Mouse (Mus musculus) stomach, postnatal 0 days (tissue): Measurements from ENCODE around the gene Ddi2. TPM values are rescaled to one million over a fixed set of nuclear protein-coding genes. Genes with fewer than 3 reads are reported as not detected.
"Not testable (repeated sequence)": the region's sequence is repeated elsewhere in the genome, so short reads cannot be mapped to it uniquely, and the experiment has no call there.

Experiments used
- ATAC-seq: fragments of 200-750 bp; cut with Nextera tagmentation; 2 replicates; pipeline ENCODE4 v1.8.0; 2017; ENCODE audit not compliant: low FRiP score, low TSS enrichment
- DNase-seq: peaks from one replicate; pipeline ENCODE4 v3.0.0-alpha.2; 2016; ENCODE audit warnings: low spot score
- H3K27ac ChIP-seq: fragments of 300-500 bp; sonication (generic); replicated peaks from 2 replicates; pipeline ENCODE4 v1.5.1; 2014; ENCODE audit warnings: mild to moderate bottlenecking, control low read depth
- H3K27me3 ChIP-seq: fragments of 300-500 bp; sonication (generic); 2 replicates; pipeline ENCODE4 v1.6.1; 2014; ENCODE audit warnings: low read length; ENCODE audit not compliant: control insufficient read depth, insufficient read depth
- H3K36me3 ChIP-seq: fragments of 300-500 bp; sonication (generic); 2 replicates; pipeline ENCODE4 v1.6.1; 2014; ENCODE audit warnings: low read length, mixed read lengths; ENCODE audit not compliant: control insufficient read depth, insufficient read depth
- H3K4me1 ChIP-seq: fragments of 300-500 bp; sonication (generic); replicated peaks from 2 replicates; pipeline ENCODE4 v1.6.1; 2014; ENCODE audit warnings: antibody characterized with exemption; ENCODE audit not compliant: control insufficient read depth, insufficient read depth
- H3K4me2 ChIP-seq: fragments of 300-500 bp; sonication (generic); replicated peaks from 2 replicates; pipeline ENCODE4 v1.6.1; 2014; ENCODE audit warnings: low read depth, mild to moderate bottlenecking, control low read depth, moderate library complexity
- H3K4me3 ChIP-seq: fragments of 300-500 bp; sonication (generic); 2 replicates; pipeline ENCODE4 v1.5.1; 2014; ENCODE audit warnings: low read depth, low read length, control low read depth
- H3K9ac ChIP-seq: fragments of 300-500 bp; sonication (generic); 2 replicates; pipeline ENCODE4 v1.6.1; 2014; ENCODE audit warnings: mild to moderate bottlenecking, low read length, control low read depth, mixed read lengths
- H3K9me3 ChIP-seq: fragments of 300-500 bp; sonication (generic); 2 replicates; pipeline ENCODE4 v1.6.1; 2016; ENCODE audit warnings: low read length; ENCODE audit not compliant: control insufficient read depth
- CTCF ChIP-seq: IDR thresholded peaks from 2 replicates; pipeline ENCODE4 v1.5.1; 2016; ENCODE audit warnings: antibody characterized with exemption, low read depth, mild to moderate bottlenecking, moderate library complexity
- EP300 ChIP-seq: optimal IDR thresholded peaks from 2 replicates; pipeline ENCODE3; 2016; ENCODE audit warnings: antibody characterized with exemption
- WGBS: fragments of 180-500 bp; shearing (Covaris S2); extraction: QIAGEN DNeasy Blood & Tissue Kit; methylation state at CpG from one replicate; pipeline ENCODE4 v1.1.7; 2014; 5-methylcytosine and 5-hydroxymethylcytosine counted together
- polyA plus RNA-seq: library from polyadenylated mRNA; unstranded; fragments of >200 nt; fragmentation: Nextera tagmentation; extraction: Ambion mirVana; gene quantifications from 2 replicates; pipeline ENCODE4 v1.2.1, GENCODE M21; 2015

The Ddi2 gene
- 14.4 TPM in 2 replicates for polyA plus RNA-seq

DNA sequence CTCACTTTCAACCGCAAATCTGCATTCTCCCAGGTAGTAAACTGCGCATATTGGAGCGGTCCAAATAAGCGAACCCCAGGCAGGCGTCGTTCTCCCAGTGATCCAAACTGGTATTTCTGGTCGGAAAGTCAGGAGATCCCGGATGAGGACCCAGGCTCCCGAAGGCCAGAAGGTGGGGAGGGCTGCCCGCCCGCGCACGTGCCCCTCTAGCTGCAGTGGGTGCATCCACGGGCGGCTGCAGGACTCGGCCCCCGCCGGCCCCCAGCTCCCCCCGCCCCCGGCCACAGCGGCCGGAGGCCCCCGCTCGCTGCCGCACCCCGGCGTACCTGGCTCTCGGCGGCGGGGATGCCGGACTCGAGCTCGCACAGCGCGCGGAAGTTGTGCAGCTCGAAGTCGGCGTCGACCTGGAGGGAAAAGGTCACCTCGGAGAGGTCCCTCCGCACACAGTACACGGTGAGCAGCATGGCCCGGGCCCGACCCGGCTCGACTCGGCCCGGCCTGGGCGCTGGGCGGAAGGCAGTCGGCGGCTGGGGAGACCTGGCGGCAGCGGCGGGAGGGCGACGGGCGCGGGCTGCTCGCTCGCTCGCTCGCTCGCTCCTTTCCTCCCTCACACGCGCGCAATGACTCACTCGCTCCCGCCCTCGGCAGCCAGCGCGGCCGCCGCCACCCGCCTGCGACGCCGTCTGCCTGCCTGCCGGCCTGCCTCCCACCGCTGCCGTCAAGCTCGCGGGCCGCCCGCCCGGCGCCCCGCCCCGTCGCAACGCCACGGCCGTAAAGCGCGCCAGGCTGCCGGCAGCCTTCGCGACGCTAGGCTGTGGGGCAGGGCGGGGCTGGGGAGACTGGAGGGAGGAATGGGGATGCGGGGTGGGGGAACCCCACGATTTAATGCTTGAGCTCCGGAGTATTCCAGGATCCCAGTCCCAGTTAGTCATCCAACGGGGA, at the start of gene Ddi2:
Ddi2 (minus strand) TSS at position 689 of the 942 bp plus-strand sequence.
- H3K27me3 ChIP-seq: no peaks in the 10 kb centered on the region
- H3K9me3 ChIP-seq: no peaks in the 10 kb centered on the region
- peak within 1 kb of the TSS; percentile 83 for H3K4me2 ChIP-seq
- peak within 1 kb of the TSS; percentile 99 for H3K27ac ChIP-seq
- no peak for TF ChIP-seq CTCF
- TF ChIP-seq EP300: no peak
- under 1% methylated on average over 88 of the region's 105 CpGs for WGBS
- H3K4me1 ChIP-seq: 0 out of 2 replicates have a peak, but pooled peaks cover 3% of the 10 kb centered on the region
- peaks cover 9% of the 10 kb centered on the region; the same call in 1 of the 2 replicates for H3K36me3 ChIP-seq
- peak; percentile 95 for DNase-seq
- peak within 1 kb of the TSS; percentile 92 for H3K9ac ChIP-seq
- ATAC-seq: peak; percentile 85
- peak within 1 kb of the TSS; percentile 88 for H3K4me3 ChIP-seq

DNA sequence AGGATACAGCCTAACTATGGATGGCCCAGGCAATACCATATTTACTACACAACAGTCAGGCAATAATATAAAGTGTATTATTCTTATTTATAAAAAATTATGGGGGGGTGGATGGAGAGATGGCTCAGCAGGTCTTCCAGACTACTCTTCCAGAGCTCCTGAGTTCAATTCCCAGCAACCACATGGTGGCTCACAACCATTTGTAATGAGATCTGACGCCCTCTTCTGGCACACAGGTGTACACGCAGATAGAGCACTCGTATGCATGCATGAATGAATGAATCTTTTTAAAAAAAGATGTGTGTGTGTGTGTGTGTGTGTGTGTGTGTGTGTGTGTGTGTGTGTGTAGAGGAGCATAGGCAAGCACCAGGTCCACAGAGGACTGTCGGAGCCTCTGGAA, 49.8 kb upstream of the Ddi2 start:
- H3K36me3 ChIP-seq: peaks cover 37% of the 10 kb centered on the region
- not testable (repeated sequence) for H3K9ac ChIP-seq, H3K27ac ChIP-seq, DNase-seq, H3K4me3 ChIP-seq, H3K27me3 ChIP-seq, H3K4me2 ChIP-seq, H3K4me1 ChIP-seq, ATAC-seq, H3K9me3 ChIP-seq
- WGBS: 82% methylated on average over 3 of the region's 4 CpGs
- peak; percentile 22; the same call in 1 of the 2 replicates for TF ChIP-seq CTCF

DNA sequence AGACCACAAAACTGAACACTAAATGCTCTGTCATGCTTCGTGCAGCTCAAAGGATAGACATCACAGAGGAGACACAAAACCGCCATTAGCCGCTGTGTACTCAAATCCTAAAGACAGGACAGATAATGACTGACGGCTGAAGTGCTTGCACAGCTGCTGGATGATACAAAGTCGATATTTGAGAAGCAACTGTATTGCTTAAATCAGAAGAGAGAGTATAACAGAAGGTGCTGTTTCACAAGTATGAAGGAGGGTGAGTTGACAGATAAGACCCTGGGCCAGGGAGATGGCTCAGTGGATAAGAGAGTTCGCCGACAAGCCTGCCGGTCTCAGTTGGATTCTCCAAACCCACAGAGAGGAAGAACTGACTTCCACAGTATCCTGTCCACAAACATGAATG, 48.6 kb upstream of the Ddi2 start:
- no peaks in the 10 kb centered on the region for H3K27me3 ChIP-seq
- H3K9ac ChIP-seq: no peak overlapping the region
- WGBS: 89% methylated on average over 8 of the region's 8 CpGs
- H3K9me3 ChIP-seq: no peaks in the 10 kb centered on the region
- H3K4me2 ChIP-seq: no peak overlapping the region
- no peaks in the 10 kb centered on the region; the same call in 1 of the 2 replicates for H3K4me1 ChIP-seq
- no peak for ATAC-seq
- TF ChIP-seq CTCF (no peak), EP300 (no peak)
- H3K4me3 ChIP-seq: no peak overlapping the region
- no peak for DNase-seq
- H3K36me3 ChIP-seq: peaks cover 36% of the 10 kb centered on the region
- H3K27ac ChIP-seq: no peak overlapping the region

DNA sequence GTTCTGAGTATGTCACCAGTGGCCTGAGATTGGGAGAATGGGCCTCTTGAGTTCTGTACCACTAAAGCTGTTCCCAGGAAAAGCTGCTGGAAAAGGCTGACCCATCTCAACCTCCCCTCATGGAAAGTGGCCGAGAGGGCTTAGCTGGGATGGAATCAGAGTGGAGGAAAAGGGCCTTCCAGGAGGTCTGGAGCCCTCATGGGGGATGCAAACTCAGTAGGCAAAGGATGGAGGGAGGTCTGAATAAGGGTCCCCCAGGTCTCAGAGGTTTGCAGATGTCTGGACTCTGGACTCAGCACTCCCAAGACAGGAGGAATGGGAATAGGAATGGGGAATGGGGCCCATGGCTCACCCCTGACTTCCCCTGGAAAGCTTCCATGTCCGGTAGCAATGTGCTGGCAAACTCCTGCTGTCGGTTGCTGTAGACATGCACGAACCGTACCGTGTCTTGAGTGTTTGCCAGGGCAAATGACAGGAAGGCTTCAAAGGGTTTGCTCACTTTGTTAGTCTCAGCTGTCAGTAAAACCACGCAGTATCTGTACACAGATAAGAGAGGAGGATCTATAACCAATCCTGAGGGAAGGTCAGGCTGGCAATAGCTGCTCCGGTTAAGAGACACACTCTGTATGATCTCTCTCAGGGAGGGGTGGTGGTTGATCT, 46.4 kb upstream of the Ddi2 start:
- no peak for DNase-seq
- WGBS: 66% methylated on average over 8 of the region's 8 CpGs
- TF ChIP-seq EP300 (no peak), CTCF (no peak)
- Histone ChIP-seq H3K4me2 (no peak overlapping the region), H3K27ac (no peak overlapping the region), H3K9me3 (no peaks in the 10 kb centered on the region), H3K4me3 (no peak overlapping the region), H3K36me3 (peaks cover 35% of the 10 kb centered on the region), H3K4me1 (no peaks in the 10 kb centered on the region; the same call in 1 of the 2 replicates), H3K9ac (no peak overlapping the region), H3K27me3 (no peaks in the 10 kb centered on the region)
- ATAC-seq: no peak

DNA sequence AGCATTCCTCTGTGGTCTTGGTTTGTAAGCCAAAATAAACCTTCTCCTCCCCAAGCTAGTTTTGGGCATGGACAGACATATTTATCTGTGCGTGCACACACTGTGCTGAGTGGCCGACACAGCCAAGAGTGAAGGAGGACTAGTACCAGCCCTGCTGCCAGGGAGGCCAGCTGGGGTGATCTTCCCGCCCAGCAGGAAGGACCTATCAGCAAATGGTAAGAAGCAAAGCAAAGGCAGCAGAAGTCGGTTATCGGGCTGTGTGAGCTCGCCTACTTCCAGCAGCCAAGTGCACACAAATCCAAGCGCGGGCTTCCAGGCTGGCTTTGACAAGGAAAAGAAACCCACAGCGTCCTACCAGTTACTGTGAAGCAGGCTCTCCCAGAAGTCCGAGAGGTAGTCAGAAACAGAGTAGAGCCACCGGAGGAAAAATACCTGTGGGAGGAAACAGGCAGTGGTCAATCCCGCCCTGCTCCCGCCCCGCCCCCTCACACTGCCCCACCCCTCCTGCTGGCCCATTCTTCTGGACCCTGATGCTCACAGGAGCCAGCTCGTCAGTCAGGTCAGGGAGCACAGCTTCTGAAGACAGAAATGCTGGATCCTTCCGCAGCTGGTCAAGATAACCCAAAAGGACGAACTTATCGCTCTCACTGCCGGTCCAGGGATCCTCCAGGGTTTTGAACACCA, 44.3 kb upstream of the Ddi2 start:
- no peaks in the 10 kb centered on the region; the same call in 1 of the 2 replicates for H3K4me1 ChIP-seq
- 45% methylated on average over 19 of the region's 19 CpGs for WGBS
- peak overlapping the region; percentile 32 for H3K4me2 ChIP-seq
- H3K27ac ChIP-seq: peak overlapping the region; percentile 79
- H3K36me3 ChIP-seq: peaks cover 33% of the 10 kb centered on the region
- TF ChIP-seq EP300 (no peak), CTCF (no peak)
- H3K9me3 ChIP-seq: no peaks in the 10 kb centered on the region
- no peak overlapping the region for H3K4me3 ChIP-seq
- ATAC-seq (peak; percentile 75), DNase-seq (peak; percentile 60)
- H3K9ac ChIP-seq: peak overlapping the region; percentile 35; the same call in 1 of the 2 replicates
- no peaks in the 10 kb centered on the region for H3K27me3 ChIP-seq
